Mouse (Mus musculus) T-helper 1 cell (primary cell): ENCODE measurements around the gene Kpna7.
"Not testable (repeated sequence)": the region's sequence is repeated elsewhere in the genome, so short reads cannot be mapped to it uniquely, and the experiment has no call there.

Experiments used
- in situ Hi-C: fragments of 300-600 bp; cut with MboI, MseI; formaldehyde crosslinking; loops from one replicate; pipeline ENCODE4 v1.15.1; 2025; ENCODE audit warnings: high pct_unique_total_duplicates

The Kpna7 gene

GRCm38 (mm10) chr5:145083632-145084451 is at the start of gene Kpna7, which contains the start of gene Arpc1a:
Gene Kpna7 (minus strand): TSS chr5:145084030.
Gene Arpc1a (plus strand): TSS chr5:145083830.
- in situ Hi-C loops = no loop called here

- in situ Hi-C loops = not testable (repeated sequence)
Measured at GRCm38 (mm10) chr5:145133275-145133674, 49.4 kb upstream of the Kpna7 start.

GRCm38 (mm10) chr5:145130995-145131394 is 47.2 kb upstream of the Kpna7 start:
- in situ Hi-C loops = no loop called here

- in situ Hi-C loops = no loop called here
Measured at GRCm38 (mm10) chr5:145130191-145130590, 46.4 kb upstream of the Kpna7 start.

- in situ Hi-C loops = not testable (repeated sequence)
Measured at GRCm38 (mm10) chr5:145129773-145130172, 45.9 kb upstream of the Kpna7 start.

DNA sequence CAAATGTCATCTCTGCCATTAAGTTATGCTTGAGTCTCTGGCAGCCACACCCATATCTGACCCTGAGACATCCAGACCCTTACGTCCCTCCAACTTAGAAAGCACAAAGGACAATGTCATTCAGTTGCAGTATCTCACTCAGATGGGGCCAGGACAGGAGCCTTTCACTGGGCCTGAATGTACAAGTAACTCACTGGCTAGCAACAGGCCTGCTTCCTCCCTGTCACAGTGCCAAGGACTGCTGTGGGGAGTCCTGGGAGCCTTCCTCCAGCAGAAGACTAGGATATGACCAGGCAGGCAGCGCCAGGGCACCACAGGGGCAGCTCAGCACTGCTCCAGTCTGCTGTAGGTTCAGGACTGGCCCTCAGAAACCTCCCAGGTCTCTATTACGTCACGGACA is 45.3 kb upstream of the Kpna7 start:
- in situ Hi-C loops = no loop called here

- in situ Hi-C loops = no loop called here
Measured at GRCm38 (mm10) chr5:145126580-145126979, 42.8 kb upstream of the Kpna7 start.

GRCm38 (mm10) chr5:145123396-145123795 is 39.6 kb upstream of the Kpna7 start:
- in situ Hi-C loops = no loop called here

DNA sequence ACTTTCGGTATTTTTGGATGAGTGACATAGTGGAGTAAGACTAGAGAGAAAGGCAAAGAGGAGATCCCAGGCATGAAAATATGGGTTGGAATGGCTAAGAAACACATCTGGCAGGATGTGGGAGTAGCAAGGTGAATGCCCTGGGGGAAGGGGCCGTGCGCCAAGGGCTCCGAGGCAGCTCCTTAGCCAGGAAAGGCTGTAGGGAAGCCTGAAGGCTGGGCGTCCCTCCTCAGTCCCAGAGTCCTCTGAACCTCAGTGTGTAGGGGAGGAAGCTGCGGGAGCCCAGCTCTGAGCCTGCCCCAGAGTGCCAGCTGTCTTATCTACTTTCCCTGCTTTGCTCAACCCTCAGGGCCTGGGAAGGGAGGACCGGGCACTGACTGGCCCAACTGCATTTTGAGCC is 37.1 kb upstream of the Kpna7 start:
- in situ Hi-C loops = no loop called here

- in situ Hi-C loops = no loop called here
Measured at GRCm38 (mm10) chr5:145119385-145119784, 35.6 kb upstream of the Kpna7 start.

GRCm38 (mm10) chr5:145118461-145118860 is 34.6 kb upstream of the Kpna7 start:
- in situ Hi-C loops = no loop called here

DNA sequence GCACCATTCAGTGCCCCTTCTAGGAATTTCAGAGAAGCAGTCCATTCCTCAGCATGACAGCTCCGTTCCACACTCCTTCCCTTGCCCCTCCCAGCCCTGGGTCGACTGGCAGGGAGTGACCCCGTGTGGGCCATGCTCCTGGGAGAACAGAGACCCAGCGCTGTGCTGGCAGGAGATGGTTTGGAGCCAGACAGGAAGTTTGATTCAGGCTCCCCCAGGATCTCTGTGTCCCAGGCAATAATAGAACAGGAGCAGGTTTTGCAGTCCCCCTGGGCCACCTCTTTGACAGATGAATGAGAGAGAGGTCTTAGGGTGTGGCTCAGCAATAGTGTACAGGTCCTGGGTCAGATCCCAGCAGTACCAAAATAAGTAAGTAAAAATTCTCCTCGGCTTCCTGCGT is 34.2 kb upstream of the Kpna7 start:
- in situ Hi-C loops = no loop called here

DNA sequence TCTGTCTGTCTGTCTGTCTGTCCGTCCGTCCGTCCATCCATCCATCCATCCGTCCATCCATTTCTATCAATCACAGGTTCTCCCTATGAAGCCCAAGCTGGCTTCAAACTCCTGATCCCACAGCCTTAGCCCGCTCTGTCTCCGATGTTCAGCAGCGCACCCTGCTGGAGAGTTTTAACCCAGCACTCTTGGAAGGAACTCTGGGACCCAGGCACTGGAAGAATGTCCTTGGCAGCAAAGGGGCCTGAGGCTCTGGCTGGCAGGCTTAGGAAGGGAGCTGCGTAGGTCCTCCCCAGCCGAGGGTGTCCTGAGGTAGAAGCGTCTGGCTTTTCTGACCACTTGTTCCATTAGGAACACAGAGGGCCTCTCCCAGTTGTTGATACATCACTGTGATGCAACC is 33.1 kb upstream of the Kpna7 start:
- in situ Hi-C loops = no loop called here

GRCm38 (mm10) chr5:145116316-145116715 is 32.5 kb upstream of the Kpna7 start:
- in situ Hi-C loops = no loop called here

GRCm38 (mm10) chr5:145115736-145116135 is 31.9 kb upstream of the Kpna7 start:
- in situ Hi-C loops = no loop called here

GRCm38 (mm10) chr5:145114606-145115473 is 31.0 kb upstream of the Kpna7 start:
- in situ Hi-C loops = no loop called here

- in situ Hi-C loops = no loop called here
Measured at GRCm38 (mm10) chr5:145114071-145114605, 30.3 kb upstream of the Kpna7 start, which contains the start of gene Arpc1b. Gene Arpc1b (plus strand): TSS chr5:145114215.

DNA sequence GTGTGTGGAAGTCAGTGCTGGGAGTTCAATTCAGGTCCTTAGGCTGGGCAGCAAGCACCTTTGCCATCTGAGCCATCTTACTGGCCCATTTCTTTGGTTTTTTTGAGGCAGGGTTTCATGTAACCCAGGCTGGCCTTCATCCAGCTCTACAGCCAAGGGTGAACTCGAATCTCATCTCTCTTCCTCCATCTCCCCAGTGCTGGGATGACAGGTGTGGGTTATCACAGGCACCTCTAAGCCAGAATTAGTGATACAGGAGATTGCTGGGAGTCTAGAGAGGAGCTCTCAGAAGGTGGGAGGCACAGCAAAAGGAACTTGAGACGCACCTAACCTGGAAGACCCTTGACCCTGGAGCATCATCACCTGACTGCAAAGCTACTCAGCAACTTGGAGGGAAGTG is 29.6 kb upstream of the Kpna7 start:
- in situ Hi-C loops = no loop called here

- in situ Hi-C loops = no loop called here
Measured at GRCm38 (mm10) chr5:145112566-145112965, 28.7 kb upstream of the Kpna7 start.

DNA sequence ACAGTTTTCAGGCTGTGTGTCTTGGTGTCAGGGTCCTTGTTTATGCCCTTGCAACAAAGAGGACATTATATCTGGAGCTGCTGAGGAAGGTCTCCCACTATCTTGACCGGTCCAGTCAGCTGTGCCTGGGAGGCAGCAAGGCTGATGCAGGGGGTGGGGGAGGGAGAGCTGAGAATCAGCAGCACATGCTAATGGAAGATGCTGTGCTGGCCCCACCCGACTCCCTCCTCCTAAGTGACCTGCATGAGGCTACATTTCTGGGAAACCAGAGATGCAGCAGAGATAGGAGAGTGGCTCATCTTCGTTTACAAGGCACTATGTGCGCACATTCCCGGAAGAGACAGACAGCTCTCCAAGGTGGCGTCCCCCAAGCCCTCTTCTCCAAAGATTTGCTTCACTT is 26.6 kb upstream of the Kpna7 start:
- in situ Hi-C loops = no loop called here

DNA sequence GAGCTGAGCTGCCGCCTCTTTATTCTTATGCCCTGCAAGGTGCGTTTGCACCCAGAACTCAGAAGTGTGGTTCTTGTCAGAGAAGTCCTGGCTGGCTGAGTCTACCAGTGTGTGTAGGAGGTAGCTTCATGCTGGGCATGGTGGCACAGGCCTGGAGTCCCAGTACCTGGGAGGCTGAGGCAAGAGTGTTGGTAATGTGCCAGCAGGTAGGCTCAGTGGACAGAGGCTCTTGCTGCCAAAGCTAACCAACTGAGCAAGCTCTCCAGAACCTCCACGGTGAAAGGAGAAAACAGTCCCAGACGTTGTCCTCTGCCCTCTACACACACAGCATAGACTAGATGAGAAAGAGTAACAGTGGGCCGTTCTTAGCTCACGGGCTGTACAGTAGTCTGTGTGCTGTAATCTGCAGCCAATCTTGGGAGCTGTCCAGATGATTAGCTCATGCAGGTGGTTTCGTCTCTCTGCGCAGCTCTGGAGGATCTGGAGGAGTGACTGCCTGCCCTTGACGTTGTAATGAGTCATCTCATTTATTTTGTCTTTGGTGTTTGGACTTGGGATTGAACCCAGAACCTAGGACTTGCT is 22.0 kb upstream of the Kpna7 start:
- in situ Hi-C loops = no loop called here

GRCm38 (mm10) chr5:145104328-145104727 is 20.5 kb upstream of the Kpna7 start:
- in situ Hi-C loops = no loop called here
